Mouse (Mus musculus) testis, adult 2 months (tissue): ENCODE results near the gene Pea15a.

Source experiments
- CTCF ChIP-seq: fragments of 200-500 bp; IDR thresholded peaks from 2 replicates; pipeline ENCODE4 v1.5.1; 2012; ENCODE audit warnings: low read depth, mild to moderate bottlenecking, inconsistent platforms, low read length, moderate library complexity; ENCODE audit not compliant: control insufficient read depth, insufficient read depth, insufficient replicate concordance
- POLR2A ChIP-seq: fragments of 200-500 bp; IDR thresholded peaks from 2 replicates; pipeline ENCODE4 v1.6.1; 2012; ENCODE audit warnings: low read depth, mild to moderate bottlenecking, inconsistent platforms, low read length, moderate library complexity; ENCODE audit not compliant: control insufficient read depth

- TF ChIP-seq POLR2A (no peak), CTCF (no peak)
These were observed 24.8 kb downstream of the Pea15a start for GRCm38 (mm10) chr1:172181777-172182176.
